Mouse (Mus musculus) heart, embryonic 11.5 days (tissue): ENCODE results near the gene Gys2. TPM values are rescaled to one million over a fixed set of nuclear protein-coding genes. Genes with fewer than 3 reads are reported as not detected.

Experiments used
- polyA plus RNA-seq: library from polyadenylated mRNA; unstranded; fragments of >200 nt; fragmentation: Nextera tagmentation; extraction: Ambion mirVana; gene quantifications from 2 replicates; pipeline ENCODE4 v1.2.1, GENCODE M21; 2014

Gene Gys2
- polyA plus RNA-seq, 1 experiment from 2014 or later = 0.36 TPM

Other genes starting within 250 kb of the Gys2 start
- gene Iapp, start 174.7 kb downstream of the Gys2 start, polyA plus RNA-seq = not detected in 2 replicates
- not detected in 2 replicates for gene Slco1a5, start 150.1 kb downstream of the Gys2 start, polyA plus RNA-seq
- 13.3 and 15.8 TPM in 2 replicates for gene Pyroxd1, start 127.5 kb downstream of the Gys2 start, polyA plus RNA-seq
- 21.9 and 29.5 TPM in 2 replicates for gene Recql, start 86.0 kb downstream of the Gys2 start, polyA plus RNA-seq
- 93.5 and 97.9 TPM in 2 replicates for gene Golt1b, start 85.9 kb downstream of the Gys2 start, polyA plus RNA-seq
- gene Spx, start 59.7 kb downstream of the Gys2 start, polyA plus RNA-seq = 1.4 TPM in 1 of 2 replicates, not detected in the other
- gene Ldhb, start 34.8 kb upstream of the Gys2 start, polyA plus RNA-seq = 651 and 686 TPM in 2 replicates
- gene Kcnj8, start 98.5 kb upstream of the Gys2 start, polyA plus RNA-seq = 2.2 and 3.0 TPM in 2 replicates
- 21.1 and 21.6 TPM in 2 replicates for gene Abcc9, start 229.2 kb upstream of the Gys2 start, polyA plus RNA-seq